Mouse (Mus musculus): ENCODE measurements around the gene Gabrr3. TPM values are rescaled to one million over a fixed set of nuclear protein-coding genes. Genes with fewer than 3 reads are reported as not detected.

Gene Gabrr3
- total RNA-seq, 1 experiment from 2014 or later = not detected

DNA sequence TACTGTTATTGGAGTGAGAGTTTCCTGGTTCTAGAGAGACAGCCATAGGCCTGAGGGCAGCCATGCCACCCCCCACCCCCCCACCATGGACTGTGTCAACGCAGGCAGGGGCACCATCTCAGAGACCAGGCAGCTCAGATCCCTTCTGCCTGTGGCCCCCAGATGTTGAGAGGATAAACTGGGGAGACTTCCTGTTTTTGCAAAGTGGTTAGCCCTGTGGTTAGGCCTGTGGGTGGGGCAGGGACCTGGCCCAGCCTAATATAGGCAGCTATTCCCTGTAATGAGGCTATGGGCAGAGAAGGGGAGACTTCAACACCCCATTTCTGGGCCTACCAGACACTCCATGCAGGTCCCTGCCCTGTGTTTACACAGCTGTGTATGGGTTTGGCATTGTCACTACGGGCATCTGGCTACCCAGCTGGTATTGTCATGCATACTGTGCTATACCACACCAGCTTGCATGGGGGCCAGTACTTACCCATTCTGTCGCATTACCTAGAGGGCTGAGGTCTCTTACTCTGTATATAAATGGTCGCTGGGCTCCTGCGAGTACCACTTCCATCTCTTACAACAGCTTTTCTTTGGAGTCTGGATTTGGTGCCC, 52.2 kb downstream of the Gabrr3 start:
- peak; percentile 92 for ATAC-seq (ENCODE audit: extremely low read depth, insufficient number of reproducible peaks, low FRiP score, poor library complexity, severe bottlenecking)

DNA sequence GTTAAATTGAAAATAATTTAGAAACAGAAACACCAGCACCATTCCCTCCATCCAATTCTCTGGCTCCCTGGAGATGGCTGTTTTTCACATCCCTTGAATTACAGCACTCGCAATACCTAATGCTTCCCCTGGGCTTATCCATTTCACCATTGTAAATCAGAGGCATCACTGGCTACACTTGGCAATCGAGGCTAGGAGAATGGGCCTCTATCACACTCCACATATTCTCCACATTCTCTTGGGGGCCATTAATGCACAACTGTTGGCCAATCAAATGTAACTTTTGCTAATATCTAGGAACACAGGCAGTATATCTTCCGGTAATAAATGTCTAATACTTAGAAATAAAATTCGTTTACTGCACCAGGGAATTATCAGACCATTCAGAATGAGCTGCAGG, 56.4 kb downstream of the Gabrr3 start:
- no peak for ATAC-seq (ENCODE audit: extremely low read depth, insufficient number of reproducible peaks, low FRiP score, poor library complexity, severe bottlenecking)

- no peak for ATAC-seq (ENCODE audit: extremely low read depth, insufficient number of reproducible peaks, low FRiP score, poor library complexity, severe bottlenecking)
Measured at GRCm38 (mm10) chr16:59463973-59464372, 56.8 kb downstream of the Gabrr3 start.

GRCm38 (mm10) chr16:59469846-59470245, 62.7 kb downstream of the Gabrr3 start:
- ATAC-seq (ENCODE audit: extremely low read depth, insufficient number of reproducible peaks, low FRiP score, poor library complexity, severe bottlenecking) = no peak

DNA sequence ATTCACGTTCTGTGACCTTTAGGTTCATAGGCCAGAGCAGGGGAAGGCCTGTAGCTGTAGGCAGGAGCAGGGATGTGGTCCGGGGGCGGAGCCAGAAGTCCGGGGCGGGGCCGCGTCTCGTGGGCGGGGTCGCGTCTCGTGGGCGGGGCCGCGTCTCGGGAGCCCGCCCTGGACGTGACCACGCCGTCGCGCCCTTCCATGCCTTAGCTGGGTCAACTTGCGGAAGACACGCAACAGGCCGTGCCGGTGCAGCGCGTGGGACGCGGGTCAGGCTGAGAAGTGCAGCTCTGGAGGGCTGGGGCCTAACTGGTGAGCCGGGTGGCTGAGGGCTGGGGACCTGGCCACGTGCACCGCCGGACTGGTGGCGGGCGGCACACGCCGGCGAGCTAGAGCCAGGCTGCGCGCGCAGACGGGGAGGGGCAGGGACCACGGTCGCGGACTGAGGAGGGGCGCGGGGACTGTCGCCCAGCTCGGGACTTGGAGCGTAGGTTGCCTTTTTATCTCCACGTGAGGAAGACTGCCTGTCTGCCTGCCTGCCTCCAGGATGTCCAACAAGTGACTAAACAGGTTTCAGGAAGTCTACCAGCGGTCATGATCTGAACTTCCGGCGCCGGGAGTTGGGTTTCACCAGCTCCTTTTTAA, 64.6 kb downstream of the Gabrr3 start, which contains the start of gene Riox2:
Riox2 (plus strand) TSS at position 139 of the 642 bp plus-strand sequence.
- peak; percentile 78 for ATAC-seq (ENCODE audit: extremely low read depth, insufficient number of reproducible peaks, low FRiP score, poor library complexity, severe bottlenecking)

DNA sequence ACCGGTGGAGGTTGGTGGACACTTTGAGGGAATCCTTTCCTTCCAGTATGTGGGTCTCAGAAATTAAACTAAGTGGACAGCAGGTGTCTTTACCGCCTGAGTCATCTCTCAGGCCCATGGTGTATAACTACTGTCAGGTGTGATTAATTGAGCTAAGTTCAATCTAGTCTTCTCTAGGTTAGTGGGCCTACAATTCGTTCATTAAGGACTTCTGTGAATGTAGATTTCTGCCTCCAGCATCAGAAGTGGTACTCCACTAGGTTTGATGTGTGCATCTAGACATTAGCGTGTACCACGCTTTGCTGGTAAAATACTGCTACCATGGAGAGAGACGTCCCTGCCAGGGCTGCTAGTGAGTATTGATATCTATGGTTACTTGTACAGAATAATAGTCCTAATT, 65.4 kb downstream of the Gabrr3 start:
- ATAC-seq (ENCODE audit: extremely low read depth, insufficient number of reproducible peaks, low FRiP score, poor library complexity, severe bottlenecking) = no peak

- ATAC-seq (ENCODE audit: extremely low read depth, insufficient number of reproducible peaks, low FRiP score, poor library complexity, severe bottlenecking) = peak; percentile 65; the same call in 1 of the 2 replicates
Measured at GRCm38 (mm10) chr16:59474788-59475187, 67.7 kb downstream of the Gabrr3 start.

DNA sequence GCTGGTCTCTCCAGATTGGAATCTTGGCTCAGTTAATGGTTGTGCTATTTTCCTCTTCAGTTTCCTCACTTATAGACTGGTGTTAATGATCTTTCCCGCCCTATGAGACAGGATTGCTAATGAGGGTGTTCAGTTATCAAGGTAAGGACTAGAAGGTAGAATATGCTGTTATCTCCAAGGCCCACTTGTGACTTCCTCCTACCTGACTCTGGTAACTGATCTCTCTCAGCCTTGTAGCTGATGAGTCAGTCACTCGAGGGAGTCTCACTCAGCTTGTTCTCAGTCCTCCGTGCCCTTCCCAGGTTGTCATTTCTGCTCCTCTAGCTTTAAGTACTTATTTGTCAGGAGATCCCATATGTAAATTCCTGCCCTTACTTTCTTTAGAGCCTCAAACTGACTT, 70.8 kb downstream of the Gabrr3 start:
- ATAC-seq (ENCODE audit: extremely low read depth, insufficient number of reproducible peaks, low FRiP score, poor library complexity, severe bottlenecking) = no peak

DNA sequence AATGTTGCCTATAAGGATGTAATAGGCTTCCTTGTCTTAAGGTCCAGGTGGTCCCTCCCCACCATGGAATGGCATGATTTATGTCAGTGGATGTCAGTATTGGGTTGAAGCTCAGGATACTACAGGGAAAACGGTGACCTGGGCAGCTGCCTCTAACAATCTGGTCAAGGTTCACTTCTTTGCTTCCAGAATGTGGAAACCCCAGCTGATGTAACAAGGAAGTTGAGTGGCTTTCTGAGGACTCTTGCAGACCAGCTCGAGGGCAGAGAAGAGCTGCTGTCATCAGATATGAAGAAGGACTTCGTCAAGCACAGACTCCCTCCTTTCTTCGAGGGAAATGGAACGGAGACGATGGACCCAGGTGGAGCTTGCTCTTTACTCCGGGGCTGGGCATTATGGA, 80.1 kb downstream of the Gabrr3 start:
- ATAC-seq (ENCODE audit: extremely low read depth, insufficient number of reproducible peaks, low FRiP score, poor library complexity, severe bottlenecking) = no peak

DNA sequence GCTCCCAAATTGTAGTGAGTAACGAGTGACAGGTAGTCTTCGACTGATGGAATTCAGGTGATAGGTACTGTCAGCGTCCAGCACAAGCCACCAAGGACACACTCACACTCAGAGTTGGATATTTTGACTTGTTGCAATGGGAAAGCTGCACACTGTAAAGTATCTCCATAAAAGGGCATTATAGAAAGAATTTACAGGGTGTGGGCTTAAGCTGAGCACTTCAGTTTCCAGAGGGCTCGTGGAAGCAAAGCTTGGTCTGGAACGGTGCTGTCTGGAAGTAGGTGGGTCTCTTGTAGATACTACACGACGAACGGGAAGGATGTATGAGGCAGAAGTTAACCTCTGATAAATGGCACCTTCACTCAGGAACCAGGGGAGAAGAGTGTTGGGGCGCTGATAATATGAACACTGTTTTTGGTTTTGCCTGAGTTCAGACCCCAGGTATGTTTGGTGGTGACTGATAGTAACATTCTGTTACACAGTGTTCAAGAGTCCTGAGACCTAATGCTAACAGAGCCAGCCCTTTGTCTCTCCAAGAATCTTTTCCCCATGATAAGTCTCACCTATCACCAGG, 80.9 kb downstream of the Gabrr3 start:
- no peak for ATAC-seq (ENCODE audit: extremely low read depth, insufficient number of reproducible peaks, low FRiP score, poor library complexity, severe bottlenecking)

DNA sequence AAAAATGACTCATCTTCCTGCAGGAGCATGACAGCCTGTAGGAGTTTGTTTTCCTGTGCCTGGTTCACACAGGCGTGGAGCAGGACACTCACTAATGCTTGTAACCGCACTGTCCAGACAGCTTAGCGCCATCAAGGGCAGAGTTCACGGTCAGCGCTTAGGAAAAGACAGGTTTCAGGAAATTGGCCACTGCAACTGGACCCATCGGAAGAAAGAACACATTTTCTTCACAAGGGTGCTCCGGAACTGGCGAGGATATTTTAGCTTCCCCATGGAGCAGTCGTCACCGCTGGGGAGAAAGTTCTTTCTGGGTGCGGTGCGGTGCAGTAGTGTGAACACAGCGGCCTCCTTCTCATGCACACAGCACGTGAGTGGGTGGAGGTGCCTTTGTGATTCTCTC, 86.1 kb downstream of the Gabrr3 start:
- no peak for ATAC-seq (ENCODE audit: extremely low read depth, insufficient number of reproducible peaks, low FRiP score, poor library complexity, severe bottlenecking)

DNA sequence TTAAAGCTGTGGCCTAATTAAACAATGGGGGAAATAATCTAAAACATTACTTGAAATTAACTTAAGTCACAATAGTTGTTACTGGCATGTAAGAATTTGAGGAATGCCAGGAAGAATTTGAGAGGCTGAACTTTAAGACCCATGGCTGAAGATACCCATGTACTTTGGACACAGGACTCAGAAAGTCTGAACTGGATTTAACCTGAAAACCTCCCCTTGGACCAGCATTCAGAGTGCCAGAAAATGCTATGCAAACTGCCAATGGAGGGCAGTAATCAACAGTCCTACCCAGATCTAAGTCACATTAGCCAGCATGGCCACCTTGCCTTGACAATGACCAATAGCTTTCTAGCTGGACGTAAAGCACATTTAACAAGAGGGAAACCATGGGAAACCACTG, 90.8 kb downstream of the Gabrr3 start:
- ATAC-seq (ENCODE audit: extremely low read depth, insufficient number of reproducible peaks, low FRiP score, poor library complexity, severe bottlenecking) = no peak

DNA sequence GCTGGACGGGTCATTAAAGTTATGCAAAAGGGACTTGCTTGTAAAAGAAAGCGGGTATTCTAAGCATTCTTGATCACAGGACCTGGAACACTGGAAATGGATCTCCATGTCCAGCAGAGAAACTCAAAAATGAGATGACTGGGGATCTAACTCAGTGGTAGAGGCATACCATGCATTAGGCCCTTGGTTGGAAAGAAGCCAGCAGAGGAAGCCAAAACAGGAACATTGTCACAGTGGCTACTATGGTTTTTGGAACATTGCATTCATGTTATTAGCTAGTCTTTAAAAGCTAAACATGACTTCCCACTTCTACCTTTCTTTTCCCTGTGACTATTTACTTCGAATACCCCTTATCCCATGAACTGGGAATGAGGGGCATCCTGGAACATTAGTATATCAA, 92.0 kb downstream of the Gabrr3 start:
- ATAC-seq (ENCODE audit: extremely low read depth, insufficient number of reproducible peaks, low FRiP score, poor library complexity, severe bottlenecking) = no peak

DNA sequence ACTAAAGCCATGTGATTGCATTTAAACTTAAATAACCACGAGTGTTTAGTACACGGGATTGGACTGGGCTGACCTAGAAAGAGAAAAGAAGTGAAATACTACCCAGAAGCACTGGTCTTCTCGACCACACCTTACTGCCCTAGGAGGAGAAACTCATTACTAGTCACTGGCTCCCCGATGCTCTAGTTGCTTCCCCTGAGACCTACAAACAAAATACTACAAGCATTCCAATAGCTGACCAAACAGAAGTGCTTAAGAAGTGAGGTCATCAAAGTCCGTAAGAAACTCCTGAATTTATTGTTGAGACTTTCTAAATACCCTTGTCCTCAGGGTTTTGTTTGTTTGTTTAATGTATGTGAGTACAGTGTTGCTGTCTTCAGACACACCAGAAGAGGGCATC, 102.7 kb downstream of the Gabrr3 start:
- no peak for ATAC-seq (ENCODE audit: extremely low read depth, insufficient number of reproducible peaks, low FRiP score, poor library complexity, severe bottlenecking)

Other genes with a start within 250 kb of the Gabrr3 start
- not detected in 2 replicates for gene Olfr196, start 236.9 kb upstream of the Gabrr3 start, total RNA-seq (2017)
- not detected in 2 replicates for gene Olfr198, start 203.8 kb upstream of the Gabrr3 start, total RNA-seq (2017)
- not detected in 2 replicates for gene Olfr199, start 187.6 kb upstream of the Gabrr3 start, total RNA-seq (2017)
- not detected in 2 replicates for gene Olfr201, start 134.7 kb upstream of the Gabrr3 start, total RNA-seq (2017)
- not detected in 2 replicates for gene Olfr202, start 120.5 kb upstream of the Gabrr3 start, total RNA-seq (2017)
- gene Olfr203, start 108.5 kb upstream of the Gabrr3 start, total RNA-seq (2017) = not detected in 2 replicates
- not detected in 2 replicates for gene Olfr204, start 89.1 kb upstream of the Gabrr3 start, total RNA-seq (2017)
- gene Olfr205, start 76.2 kb upstream of the Gabrr3 start, total RNA-seq (2017) = not detected in 2 replicates
- gene Olfr206, start 58.1 kb upstream of the Gabrr3 start, total RNA-seq (2017) = 0.47 TPM in 1 of 2 replicates, not detected in the other
- gene Olfr209, start 43.3 kb upstream of the Gabrr3 start, total RNA-seq (2017) = not detected in 2 replicates
- gene Riox2, start 64.4 kb downstream of the Gabrr3 start, total RNA-seq (2017) = 57.2 and 68.2 TPM in 2 replicates
- 37.0 and 38.8 TPM in 2 replicates for gene Crybg3, start 193.6 kb downstream of the Gabrr3 start, total RNA-seq (2017)
- 0.58 and 2.7 TPM in 2 replicates for gene Arl6, start 232.1 kb downstream of the Gabrr3 start, total RNA-seq (2017)